ENCODE assay signal across 8 mouse cellular contexts in the genomic region with DNA sequence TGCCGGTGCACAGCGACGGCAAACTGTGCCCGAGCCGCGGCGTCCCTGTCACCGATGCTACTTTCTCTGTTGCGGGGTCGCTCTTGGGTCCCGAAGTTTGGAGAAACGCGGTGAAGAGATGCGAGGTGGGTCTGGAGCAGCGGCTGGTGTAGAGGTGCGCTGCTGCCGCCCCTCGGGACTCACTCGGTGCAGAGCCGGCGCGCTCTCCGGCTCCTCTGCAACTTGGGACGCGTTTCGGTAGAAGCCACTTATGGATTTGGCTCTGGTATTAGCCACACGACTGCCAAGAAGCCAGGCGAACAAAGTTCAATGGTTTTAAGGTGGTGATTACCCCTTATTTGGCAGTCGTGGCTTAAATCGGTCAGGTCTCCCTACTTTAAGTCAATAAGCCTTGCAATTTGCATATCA. TPM values are rescaled to one million over a fixed set of nuclear protein-coding genes. Genes with fewer than 3 reads are reported as not detected.
DNase-seq lines count a peak whose midpoint lies in the region; ATAC-seq and TF ChIP-seq lines count a peak whose summit lies in the region.

No protein-coding gene starts in this region.

- H3K9me3 ChIP-seq in heart, embryonic 16.5 days (replicated peaks; ENCODE audit: control insufficient read depth, low read length), result no peaks in the 10 kb centered on the region
- H3K9me3 ChIP-seq in limb, embryonic 12.5 days, result no peaks in the 10 kb centered on the region

- no peak for DNase-seq in gastrocnemius, adult 2 months
- DNase-seq in gastrocnemius, postnatal 10 days, result no peak
- DNase-seq in c-Kit-positive CD71-positive TER-119-positive erythroid progenitor cells, embryonic 14.5 days (ENCODE audit: low spot score), result peak; percentile 34
- no peak for DNase-seq in ovary, postnatal 36 days (ENCODE audit: low spot score)

- H3K9ac ChIP-seq in heart, embryonic 16.5 days (ENCODE audit: low read length), result peak overlapping the region; percentile 98
- peak overlapping the region; percentile 84 for H3K9ac ChIP-seq in limb, embryonic 12.5 days (replicated peaks)

- H3K79me2 ChIP-seq in C2C12 (ENCODE audit: control insufficient read depth, insufficient read depth), result no peaks in the 10 kb centered on the region

- H3K36me3 ChIP-seq in C2C12 (ENCODE audit: control insufficient read depth, insufficient read depth), result no peaks in the 10 kb centered on the region
- no peaks in the 10 kb centered on the region for H3K36me3 ChIP-seq in heart, embryonic 16.5 days (ENCODE audit: control insufficient read depth, insufficient read depth)
- no peaks in the 10 kb centered on the region for H3K36me3 ChIP-seq in limb, embryonic 12.5 days

- peak overlapping the region; percentile 92 for H3K4me3 ChIP-seq in gastrocnemius, adult 2 months
- peak overlapping the region; percentile 49 for H3K4me3 ChIP-seq in C2C12 (ENCODE audit: insufficient read depth, poor library complexity, severe bottlenecking)
- H3K4me3 ChIP-seq in heart, embryonic 16.5 days (ENCODE audit: low read length), result peak overlapping the region; percentile 99
- H3K4me3 ChIP-seq in limb, embryonic 12.5 days (replicated peaks), result peak overlapping the region; percentile 91

- TF ChIP-seq CTCF in gastrocnemius, adult 2 months (IDR thresholded peaks at IDR 0.05), result no peak
- no peak for TF ChIP-seq CTCF in C2C12 (IDR thresholded peaks at IDR 0.05; ENCODE audit: control insufficient read depth, insufficient read depth, insufficient read length)

- H3K27ac ChIP-seq in gastrocnemius, adult 2 months, result peak overlapping the region; percentile 94
- peak overlapping the region; percentile 95 for H3K27ac ChIP-seq in heart, embryonic 16.5 days (ENCODE audit: low read length)
- H3K27ac ChIP-seq in limb, embryonic 12.5 days, result peak overlapping the region; percentile 80

- ATAC-seq in heart, embryonic 16.5 days (replicated peaks; ENCODE audit: extremely low read depth, insufficient read depth, low FRiP score), result peak; percentile 56
- peak; percentile 75 for ATAC-seq in limb, embryonic 12.5 days (ENCODE audit: insufficient number of reproducible peaks, insufficient read depth, low FRiP score, low TSS enrichment, low read depth)
- peak; percentile 31; the same call in 1 of the 2 replicates for ATAC-seq in monocyte, adult 5-6 weeks (replicated peaks; ENCODE audit: insufficient number of reproducible peaks, low FRiP score, low TSS enrichment, poor library complexity, severe bottlenecking)

- peaks cover 6% of the 10 kb centered on the region; the same call in 1 of the 2 replicates for H3K4me1 ChIP-seq in heart, embryonic 16.5 days (ENCODE audit: control insufficient read depth, insufficient read depth, low read length)
- H3K4me1 ChIP-seq in limb, embryonic 12.5 days (replicated peaks), result peaks cover 16% of the 10 kb centered on the region; the same call in 1 of the 2 replicates

- H3K4me2 ChIP-seq in heart, embryonic 16.5 days (ENCODE audit: low read depth, low read length), result peak overlapping the region; percentile 80
- H3K4me2 ChIP-seq in limb, embryonic 12.5 days, result peak overlapping the region; percentile 56

- H3K79me3 ChIP-seq in C2C12 (ENCODE audit: low read depth), result peaks cover 3% of the 10 kb centered on the region

- peak overlapping the region; percentile 95 for H3ac ChIP-seq in C2C12 (ENCODE audit: control insufficient read depth, insufficient read length, low read depth)

- under 1% methylated on average over 30 of the region's 30 CpGs for WGBS in heart, embryonic 16.5 days
- WGBS in limb, embryonic 12.5 days, result under 1% methylated on average over 30 of the region's 30 CpGs

- no peaks in the 10 kb centered on the region for H3K27me3 ChIP-seq in C2C12 (ENCODE audit: control insufficient read depth, insufficient read depth, insufficient read length)
- H3K27me3 ChIP-seq in heart, embryonic 16.5 days (ENCODE audit: control insufficient read depth, insufficient read depth, low read length), result no peaks in the 10 kb centered on the region
- H3K27me3 ChIP-seq in limb, embryonic 12.5 days, result no peaks in the 10 kb centered on the region

- intact Hi-C loops in gastrocnemius, adult 2 months (cut with DNase I), result loop anchor here (5.0 to 10.0 kb wide), 2 partner anchors 37 to 61 kb away; no protein-coding TSS in a partner anchor

TF ChIP-seq in C2C12, 6 proteins besides CTCF, POLR2A, EP300 and RAD21:
- TF ChIP-seq MAX (IDR thresholded peaks at IDR 0.05) (no peak), MYOG (IDR thresholded peaks at IDR 0.05; ENCODE audit: control insufficient read depth, extremely low read depth, insufficient read length) (no peak), MYOD1 (IDR thresholded peaks at IDR 0.05; ENCODE audit: control insufficient read depth, insufficient read length, low read depth) (no peak), CEBPB (IDR thresholded peaks at IDR 0.05; ENCODE audit: low read depth) (no peak), USF1 (IDR thresholded peaks at IDR 0.05; ENCODE audit: low read depth) (no peak), FOSL1 (IDR thresholded peaks at IDR 0.05; ENCODE audit: insufficient read depth, low read length, poor library complexity, severe bottlenecking) (no peak)

RNA-seq across cellular contexts. Expression of a gene that starts 0.6 kb away (rescaled TPM):
- total RNA-seq in gastrocnemius, adult 2 months (2021), result 10 to 100 TPM; 11.4 to 11.8 TPM
- total RNA-seq in gastrocnemius, postnatal 10 days (2021), result 1 to 10 TPM; 8.3 to 9.5 TPM
- 3.0 TPM for polyA plus RNA-seq in C2C12 (2012; fragmentation: generic; extraction: Trizol)
- 28.9 and 30.3 TPM in 2 replicates for polyA plus RNA-seq in heart, embryonic 16.5 days (2015; fragmentation: Nextera tagmentation; extraction: Ambion mirVana)
- 21.8 and 22.6 TPM in 2 replicates for polyA plus RNA-seq in limb, embryonic 12.5 days (2016; fragmentation: Nextera tagmentation; extraction: Ambion mirVana)
- 11.4 to 19.1 TPM (median 18.1 TPM) in 3 replicates for total RNA-seq in monocyte, adult 5-6 weeks (2017)

Comparison
In these comparisons a context has a peak if more than half of its experiments do, and no peak if none do; other contexts are left out.
1. H3K4me3 ChIP-seq: peak in every context shown above with its lines; median percentile 99 in heart, embryonic 16.5 days; 92 in gastrocnemius, adult 2 months; 91 in limb, embryonic 12.5 days; 49 in C2C12.